Mouse (Mus musculus) E14TG2a.4 (cell line): ENCODE data around the gene Gapdhs.
"Not testable (repeated sequence)": the region's sequence is repeated elsewhere in the genome, so short reads cannot be mapped to it uniquely, and the experiment has no call there.

Source experiments
- H3K27me3 ChIP-seq: 2 replicates; pipeline ENCODE4 v1.6.1; 2014; ENCODE audit warnings: low read length, control low read depth; ENCODE audit not compliant: insufficient read depth
- H3K36me3 ChIP-seq: 2 replicates; pipeline ENCODE4 v1.6.1; 2014; ENCODE audit warnings: low read length, control low read depth; ENCODE audit not compliant: insufficient read depth
- H3K4me1 ChIP-seq: replicated peaks from 2 replicates; pipeline ENCODE4 v1.6.1; 2014; ENCODE audit warnings: low read depth, low read length, control low read depth
- H3K4me3 ChIP-seq: replicated peaks from 2 replicates; pipeline ENCODE4 v1.5.1; 2014; ENCODE audit warnings: mild to moderate bottlenecking, low read length
- H3K9me3 ChIP-seq: 2 replicates; pipeline ENCODE4 v1.6.1; 2014; ENCODE audit warnings: low read length, control low read depth
- CTCF ChIP-seq: conservative IDR thresholded peaks from 2 replicates; pipeline ENCODE4 v1.5.1; 2014; ENCODE audit warnings: low read length
- NANOG ChIP-seq: IDR thresholded peaks from 2 replicates; pipeline ENCODE4 v1.6.1; 2014; ENCODE audit warnings: borderline replicate concordance, low read length, mixed read lengths
- POU5F1 ChIP-seq: IDR thresholded peaks from 2 replicates; pipeline ENCODE4 v1.6.1; 2014; ENCODE audit warnings: low read length, borderline replicate concordance

Gene Gapdhs

GRCm38 (mm10) chr7:30757001-30757400, 13.5 kb upstream of the Gapdhs start:
- Histone ChIP-seq H3K9me3 (peaks cover 10% of the 10 kb centered on the region), H3K4me3 (no peak overlapping the region), H3K36me3 (no peaks in the 10 kb centered on the region), H3K4me1 (peaks cover 25% of the 10 kb centered on the region), H3K27me3 (peaks cover 33% of the 10 kb centered on the region)
- no peak for TF ChIP-seq POU5F1
- no peak for TF ChIP-seq CTCF
- no peak for TF ChIP-seq NANOG

- no peak within 1 kb of the TSS for H3K4me3 ChIP-seq
These were observed 7.7 kb upstream of the Gapdhs start, which contains the start of gene Sbsn for GRCm38 (mm10) chr7:30751086-30751669. Gene Sbsn (plus strand): TSS chr7:30751471.

GRCm38 (mm10) chr7:30749824-30750606, 6.5 kb upstream of the Gapdhs start:
- TF ChIP-seq POU5F1 (no peak), CTCF (no peak), NANOG (no peak)
- Histone ChIP-seq H3K4me3 (no peak overlapping the region), H3K27me3 (peaks cover 12% of the 10 kb centered on the region), H3K9me3 (peaks cover 7% of the 10 kb centered on the region), H3K36me3 (no peaks in the 10 kb centered on the region), H3K4me1 (peaks cover 24% of the 10 kb centered on the region)

More at GRCm38 (mm10) chr7:30751086-30751669, 7.7 kb upstream of the Gapdhs start, which contains the start of gene Sbsn:
- TF ChIP-seq CTCF (no peak), POU5F1 (no peak), NANOG (no peak)
- H3K36me3 ChIP-seq = no peaks in the 10 kb centered on the region
- peaks cover 10% of the 10 kb centered on the region for H3K9me3 ChIP-seq
- peaks cover 26% of the 10 kb centered on the region for H3K4me1 ChIP-seq
- H3K27me3 ChIP-seq = peaks cover 22% of the 10 kb centered on the region

GRCm38 (mm10) chr7:30747525-30748204, 4.2 kb upstream of the Gapdhs start:
- peak; percentile 55 for TF ChIP-seq CTCF
- no peak for TF ChIP-seq NANOG
- Histone ChIP-seq H3K36me3 (no peaks in the 10 kb centered on the region), H3K9me3 (no peaks in the 10 kb centered on the region), H3K27me3 (peaks cover 3% of the 10 kb centered on the region; the same call in 1 of the 2 replicates), H3K4me1 (peaks cover 28% of the 10 kb centered on the region), H3K4me3 (no peak overlapping the region)

- Histone ChIP-seq H3K36me3 (no peaks in the 10 kb centered on the region), H3K4me1 (peaks cover 4% of the 10 kb centered on the region; the same call in 1 of the 2 replicates), H3K27me3 (0 out of 2 replicates have a peak, but pooled peaks cover 3% of the 10 kb centered on the region), H3K9me3 (no peaks in the 10 kb centered on the region), H3K4me3 (no peak overlapping the region)
- TF ChIP-seq CTCF = 0 out of 2 replicates have a peak, but pooled peaks have one; percentile 6
- no peak for TF ChIP-seq POU5F1
These were observed 629 bp upstream of the Gapdhs start for GRCm38 (mm10) chr7:30744022-30744598.

GRCm38 (mm10) chr7:30742570-30742969, 911 bp downstream of the Gapdhs start:
- not testable (repeated sequence) for H3K9me3 ChIP-seq, H3K4me1 ChIP-seq, H3K4me3 ChIP-seq, H3K27me3 ChIP-seq, H3K36me3 ChIP-seq

- peaks cover 57% of the 10 kb centered on the region for H3K36me3 ChIP-seq
- H3K4me1 ChIP-seq = peaks cover 9% of the 10 kb centered on the region; the same call in 1 of the 2 replicates
- no peaks in the 10 kb centered on the region for H3K9me3 ChIP-seq
- H3K4me3 ChIP-seq = no peak overlapping the region
- TF ChIP-seq CTCF (peak; percentile 27; the same call in 1 of the 2 replicates), POU5F1 (no peak), NANOG (no peak)
- no peaks in the 10 kb centered on the region for H3K27me3 ChIP-seq
These were observed 7.3 kb downstream of the Gapdhs start for GRCm38 (mm10) chr7:30736211-30736610.

GRCm38 (mm10) chr7:30730064-30730722, 13.3 kb downstream of the Gapdhs start:
- peak overlapping the region; percentile 89 for H3K4me3 ChIP-seq
- peaks cover 72% of the 10 kb centered on the region for H3K36me3 ChIP-seq
- peaks cover 33% of the 10 kb centered on the region for H3K4me1 ChIP-seq
- not testable (repeated sequence) for H3K27me3 ChIP-seq, H3K9me3 ChIP-seq
